Mouse (Mus musculus) CH12.LX (cell line): ENCODE data around the gene Jmjd8. TPM values are rescaled to one million over a fixed set of nuclear protein-coding genes. Genes with fewer than 3 reads are reported as not detected.

Source experiments
- DNase-seq: peaks from one replicate; pipeline ENCODE4 v3.0.0-alpha.2; 2013; ENCODE audit errors: extremely low read depth
- H3K27ac ChIP-seq: 2 replicates; pipeline ENCODE4 v1.5.1; 2012; ENCODE audit warnings: low read depth, mild to moderate bottlenecking, control low read depth, moderate library complexity; ENCODE audit not compliant: insufficient read depth
- H3K27me3 ChIP-seq: replicated peaks from 2 replicates; pipeline ENCODE3; 2012; ENCODE audit warnings: inconsistent platforms
- H3K36me3 ChIP-seq, 2 experiments: replicated peaks in 1 of 2; 2 replicates each; pipeline versions ENCODE3 to v1.6.1; 2012; ENCODE audit warnings: inconsistent platforms in 1 of 2, low read length in 1 of 2, mild to moderate bottlenecking in 1 of 2, mixed read lengths in 1 of 2, moderate library complexity in 1 of 2; ENCODE audit not compliant: control insufficient read depth in 1 of 2, insufficient read depth in 1 of 2
- H3K4me1 ChIP-seq, 2 experiments: 2 replicates each; pipeline ENCODE4 v1.6.1; 2012; ENCODE audit warnings: inconsistent platforms in 1 of 2, moderate library complexity in 1 of 2; ENCODE audit not compliant: insufficient read depth in 2 of 2, control insufficient read depth in 1 of 2
- H3K4me2 ChIP-seq: 2 replicates; pipeline ENCODE4 v1.6.1; 2012; ENCODE audit warnings: low read depth, mild to moderate bottlenecking, control low read depth; ENCODE audit not compliant: poor library complexity, insufficient read depth, severe bottlenecking
- H3K4me3 ChIP-seq, 3 experiments: fragments of 150-350 bp in 1 of 3; sonication (generic) in 1 of 3; replicated peaks in 1 of 3; 2 replicates each; pipeline versions ENCODE3 to v1.5.1; 2011 to 2012; ENCODE audit warnings: low read depth in 2 of 3, low read length in 2 of 3, mild to moderate bottlenecking in 2 of 3, moderate library complexity in 2 of 3, control low read depth in 1 of 3, improper control_type of control experiment in 1 of 3, inconsistent platforms in 1 of 3, mixed read lengths in 1 of 3; ENCODE audit not compliant: poor library complexity in 1 of 3
- H3K79me2 ChIP-seq: replicated peaks from 2 replicates; pipeline ENCODE4 v1.6.1; 2012; ENCODE audit warnings: mild to moderate bottlenecking, moderate library complexity; ENCODE audit not compliant: control insufficient read depth, poor library complexity, insufficient read depth, severe bottlenecking; ENCODE audit errors: extremely low read depth
- H3K9ac ChIP-seq: 2 replicates; pipeline ENCODE4 v1.6.1; 2012; ENCODE audit warnings: low read depth, mild to moderate bottlenecking, control low read depth, moderate library complexity; ENCODE audit not compliant: insufficient read depth
- H3K9me3 ChIP-seq: replicated peaks from 2 replicates; pipeline ENCODE3; 2012; ENCODE audit warnings: low read length, inconsistent platforms, mixed read lengths
- BHLHE40 ChIP-seq: IDR thresholded peaks from 2 replicates; pipeline ENCODE4 v1.6.1; 2011; ENCODE audit warnings: mild to moderate bottlenecking, low read depth, low read length, improper control_type of control experiment
- CHD2 ChIP-seq: IDR thresholded peaks from 2 replicates; pipeline ENCODE4 v1.6.1; 2011; ENCODE audit warnings: low read length, improper control_type of control experiment
- ELF1 ChIP-seq: IDR thresholded peaks from 2 replicates; pipeline ENCODE4 v1.6.1; 2014; ENCODE audit warnings: low read depth, mild to moderate bottlenecking, inconsistent platforms, low read length, improper control_type of control experiment
- EP300 ChIP-seq: IDR thresholded peaks from 2 replicates; pipeline ENCODE4 v1.6.1; 2011; ENCODE audit warnings: low read length, improper control_type of control experiment
- ETS1 ChIP-seq: conservative IDR thresholded peaks from 2 replicates; pipeline ENCODE4 v1.6.1; 2012; ENCODE audit warnings: low read depth, mild to moderate bottlenecking, inconsistent platforms, low read length, improper control_type of control experiment, moderate library complexity
- GABPA ChIP-seq: IDR thresholded peaks from 2 replicates; pipeline ENCODE4 v1.6.1; 2012; ENCODE audit warnings: low read depth, low read length, improper control_type of control experiment, inconsistent platforms; ENCODE audit not compliant: insufficient replicate concordance
- HCFC1 ChIP-seq: IDR thresholded peaks from 2 replicates; pipeline ENCODE4 v1.6.1; 2012; ENCODE audit warnings: low read depth, mild to moderate bottlenecking, inconsistent platforms, low read length, improper control_type of control experiment
- IRF4 ChIP-seq: IDR thresholded peaks from 2 replicates; pipeline ENCODE4 v1.6.1; 2014; ENCODE audit warnings: low read depth, mild to moderate bottlenecking, inconsistent platforms, low read length, improper control_type of control experiment
- JUN ChIP-seq: IDR thresholded peaks from 2 replicates; pipeline ENCODE4 v1.6.1; 2011; ENCODE audit warnings: low read depth, mild to moderate bottlenecking, low read length, improper control_type of control experiment, moderate library complexity; ENCODE audit not compliant: insufficient read depth
- JUND ChIP-seq: conservative IDR thresholded peaks from 2 replicates; pipeline ENCODE4 v1.6.1; 2011; ENCODE audit warnings: low read depth, low read length, improper control_type of control experiment
- MAFK ChIP-seq: IDR thresholded peaks from 2 replicates; pipeline ENCODE4 v1.6.1; 2011; ENCODE audit warnings: low read length, improper control_type of control experiment; ENCODE audit not compliant: insufficient replicate concordance
- MAZ ChIP-seq: IDR thresholded peaks from 2 replicates; pipeline ENCODE4 v1.6.1; 2012; ENCODE audit warnings: low read depth, mild to moderate bottlenecking, inconsistent platforms, low read length, improper control_type of control experiment, moderate library complexity
- MEF2A ChIP-seq: IDR thresholded peaks from 2 replicates; pipeline ENCODE4 v1.6.1; 2014; ENCODE audit warnings: low read depth, mild to moderate bottlenecking, inconsistent platforms, low read length, improper control_type of control experiment, borderline replicate concordance
- MYC ChIP-seq: IDR thresholded peaks from 2 replicates; pipeline ENCODE4 v1.6.1; 2011; ENCODE audit warnings: low read depth, mild to moderate bottlenecking, improper control_type of control experiment, low read length
- NELFE ChIP-seq: IDR thresholded peaks from 2 replicates; pipeline ENCODE4 v1.6.1; 2011; ENCODE audit warnings: low read depth, low read length, improper control_type of control experiment
- PAX5 ChIP-seq: IDR thresholded peaks from 2 replicates; pipeline ENCODE4 v1.6.1; 2012; ENCODE audit warnings: low read length, inconsistent platforms, mixed read lengths
- POLR2A ChIP-seq: IDR thresholded peaks from 2 replicates; pipeline ENCODE4 v1.6.1; 2011; ENCODE audit warnings: low read depth, mild to moderate bottlenecking, improper control_type of control experiment, low read length
- RAD21 ChIP-seq: IDR thresholded peaks from 2 replicates; pipeline ENCODE4 v1.6.1; 2011; ENCODE audit warnings: low read depth, mild to moderate bottlenecking, low read length, improper control_type of control experiment, moderate library complexity
- TBP ChIP-seq: conservative IDR thresholded peaks from 2 replicates; pipeline ENCODE4 v1.6.1; 2011; ENCODE audit warnings: low read depth, low read length, improper control_type of control experiment
- TCF12 ChIP-seq: IDR thresholded peaks from 2 replicates; pipeline ENCODE4 v1.6.1; 2014; ENCODE audit warnings: low read depth, mild to moderate bottlenecking, inconsistent platforms, low read length, improper control_type of control experiment
- UBTF ChIP-seq: IDR thresholded peaks from 2 replicates; pipeline ENCODE4 v1.6.1; 2012; ENCODE audit warnings: low read depth, mild to moderate bottlenecking, inconsistent platforms, low read length, improper control_type of control experiment, moderate library complexity
- USF2 ChIP-seq: conservative IDR thresholded peaks from 2 replicates; pipeline ENCODE4 v1.6.1; 2011; ENCODE audit warnings: low read depth, low read length, improper control_type of control experiment
- ZNF384 ChIP-seq: IDR thresholded peaks from 2 replicates; pipeline ENCODE4 v1.6.1; 2012; ENCODE audit warnings: low read depth, low read length, improper control_type of control experiment, inconsistent platforms
- dilution Hi-C: fragments of 300-500 bp; cut with MboI; formaldehyde crosslinking; loops from 2 replicates; pipeline ENCODE4 v1.14.3; 2020; ENCODE audit warnings: low sequenced_read_pairs; ENCODE audit not compliant: extremely low pct_unique_long_range_greater_than_20kb, extremely low pct_ligation_motif_present
- in situ Hi-C: fragments of 300-500 bp; cut with MboI; formaldehyde crosslinking; loops from 3 replicates; pipeline ENCODE4 v1.14.3; 2019; ENCODE audit warnings: low sequenced_read_pairs, low pct_ligation_motif_present, low pct_unique_long_range_greater_than_20kb, mixed read lengths
- polyA plus RNA-seq: library from polyadenylated mRNA; unstranded; fragments of >175 nt; gene quantifications from 2 replicates; pipeline ENCODE4 v1.2.1, GENCODE M21; 2012; ENCODE audit warnings: low read depth; ENCODE audit not compliant: insufficient read length
- total RNA-seq, 2 experiments: library from RNA; depleted of rRNA; stranded (reverse); fragments of 300-350 nt in 1 of 2; fragments of >200 nt in 1 of 2; gene quantifications; 2 replicates each; pipeline ENCODE4 v1.2.3; 2012 to 2014

Jmjd8 gene
- total and polyA plus RNA-seq, 3 experiments = 4.8 to 8.3 (median 7.7) TPM

DNA sequence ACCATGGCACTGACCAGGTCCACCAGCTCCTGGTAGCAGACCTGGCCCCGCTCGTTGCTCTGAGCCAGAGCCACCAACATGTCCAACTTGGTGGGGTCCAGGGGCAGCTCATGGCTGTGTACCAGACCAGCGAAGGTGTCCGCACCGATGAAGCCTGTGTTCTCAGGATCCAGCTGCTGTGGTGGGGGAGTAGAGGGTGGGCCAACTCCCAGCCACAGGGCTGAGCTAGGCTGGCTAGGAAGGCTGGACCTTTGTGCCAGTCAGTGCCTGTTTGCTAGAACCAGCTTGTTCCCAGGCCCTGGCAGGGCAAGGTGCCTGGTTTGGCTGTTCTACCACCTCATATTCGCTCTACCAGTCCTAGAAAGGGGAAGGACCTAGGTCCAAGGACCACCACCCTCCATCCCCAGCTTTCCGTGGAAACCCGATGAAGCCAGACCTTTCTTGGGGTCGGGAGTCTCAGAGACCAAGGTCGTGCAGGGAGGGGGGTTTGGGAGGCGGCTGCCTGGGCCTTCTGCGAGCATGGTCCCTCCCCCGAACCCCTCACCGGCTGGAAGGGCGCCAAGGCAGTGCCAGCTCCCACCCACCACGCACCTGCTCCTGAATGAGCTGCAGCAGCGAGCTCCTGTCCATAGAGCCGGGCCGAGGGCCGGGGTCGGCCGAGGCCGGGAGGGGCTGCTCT, 7.9 kb downstream of the Jmjd8 start:
- no peak for DNase-seq
- H3K36me3 ChIP-seq = peaks cover 65 to 76% of the 10 kb centered on the region in 2 experiments
- no peak for TF ChIP-seq TCF12
- TF ChIP-seq HCFC1 = no peak
- TF ChIP-seq IRF4 = no peak
- no peak for TF ChIP-seq TBP
- TF ChIP-seq EP300 = no peak
- TF ChIP-seq BHLHE40 = no peak
- no peak for TF ChIP-seq MAZ
- TF ChIP-seq MEF2A = no peak
- no peak for TF ChIP-seq MAFK
- TF ChIP-seq RAD21 = no peak
- TF ChIP-seq CHD2 = no peak
- no peak for TF ChIP-seq JUN
- no peak for TF ChIP-seq ELF1
- no peaks in the 10 kb centered on the region for H3K27me3 ChIP-seq
- dilution Hi-C loops = no loop called here
- H3K79me2 ChIP-seq = peaks cover 9% of the 10 kb centered on the region
- no peak overlapping the region for H3K4me3 ChIP-seq
- no peak overlapping the region for H3K4me2 ChIP-seq
- no peaks in the 10 kb centered on the region for H3K9me3 ChIP-seq
- in situ Hi-C loops = no loop called here
- no peak overlapping the region for H3K27ac ChIP-seq
- H3K9ac ChIP-seq = no peak overlapping the region
- peaks cover 13 to 24% of the 10 kb centered on the region in 2 experiments for H3K4me1 ChIP-seq

- Histone ChIP-seq H3K79me2 (peaks cover 4% of the 10 kb centered on the region), H3K4me1 (peaks cover 9 to 19% of the 10 kb centered on the region in 2 experiments), H3K4me2 (no peak within 1 kb of the TSS), H3K9me3 (no peaks in the 10 kb centered on the region), H3K4me3 (no peak within 1 kb of the TSS), H3K27me3 (no peaks in the 10 kb centered on the region), H3K27ac (no peak within 1 kb of the TSS), H3K36me3 (peaks cover 68 to 76% of the 10 kb centered on the region in 2 experiments), H3K9ac (no peak within 1 kb of the TSS)
- dilution Hi-C loops = no loop called here
- DNase-seq = no peak
- TF ChIP-seq POLR2A (no peak), PAX5 (no peak), NELFE (no peak), MYC (no peak), ZNF384 (no peak), UBTF (no peak), JUND (no peak), ETS1 (no peak), GABPA (no peak), USF2 (no peak)
- in situ Hi-C loops = no loop called here
These were observed 8.4 kb downstream of the Jmjd8 start, which contains the start of gene Rhbdl1 for GRCm38 (mm10) chr17:25837076-25837410. TSS of gene Rhbdl1 (minus strand) at chr17:25837295.
